Mouse (Mus musculus): ENCODE data around the gene Vcam1.

- TF ChIP-seq CTCF (IDR thresholded peaks at IDR 0.05; ENCODE audit: insufficient read depth, low read length) = no peak
- no peak for TF ChIP-seq POLR2A (IDR thresholded peaks at IDR 0.05; ENCODE audit: borderline replicate concordance, extremely low read depth, low read depth, low read length)
Observed at GRCm38 (mm10) chr3:116094886-116095285, 34.6 kb downstream of the Vcam1 start.

All from lung, adult 2 months (tissue).